Mouse (Mus musculus): ENCODE measurements around the gene Cdk1. TPM values are rescaled to one million over a fixed set of nuclear protein-coding genes. Genes with fewer than 3 reads are reported as not detected.

The Cdk1 gene
- total and polyA plus RNA-seq, 3 experiments = 221 to 768 (median 244) TPM

DNA sequence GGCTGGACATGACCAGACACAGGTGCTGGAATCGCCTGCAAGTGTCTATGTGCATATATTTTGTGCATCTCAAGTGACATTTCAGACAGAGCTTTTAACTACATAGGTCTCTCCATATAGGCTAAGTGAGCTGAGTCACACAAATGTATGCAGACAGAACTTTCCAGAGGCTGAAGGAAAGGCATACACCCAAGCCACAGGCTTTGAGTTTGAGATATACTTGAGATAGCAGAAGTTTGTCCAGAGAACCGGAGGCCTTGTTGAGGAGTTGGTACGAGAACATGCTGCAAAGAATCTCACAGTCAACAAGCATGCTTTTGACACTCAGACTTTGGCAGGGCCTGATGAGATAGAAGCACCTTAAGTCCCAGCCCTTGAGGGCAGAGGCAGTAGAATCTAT lies 50.1 kb downstream of the Cdk1 start:
- Histone ChIP-seq H3K4me2 (ENCODE audit: insufficient read depth, low read depth, poor library complexity, severe bottlenecking) (no peak overlapping the region), H3K4me1 (ENCODE audit: control insufficient read depth in 1 of 2, insufficient read depth in 2 of 2) (peaks cover 3 to 11% of the 10 kb centered on the region in 2 experiments; a peak in 2 of 4 replicates), H3K9ac (ENCODE audit: insufficient read depth, low read depth) (no peak overlapping the region), H3K9me3 (replicated peaks; ENCODE audit: low read length) (no peaks in the 10 kb centered on the region), H3K27ac (ENCODE audit: insufficient read depth, low read depth) (no peak overlapping the region), H3K4me3 (replicated peaks in 1 of 3; ENCODE audit: low read depth in 2 of 3, low read length in 2 of 3, poor library complexity in 1 of 3) (no peak overlapping the region), H3K79me2 (replicated peaks; ENCODE audit: control insufficient read depth, extremely low read depth, insufficient read depth, poor library complexity, severe bottlenecking) (no peaks in the 10 kb centered on the region), H3K27me3 (replicated peaks) (no peaks in the 10 kb centered on the region), H3K36me3 (replicated peaks in 1 of 2; ENCODE audit: control insufficient read depth in 1 of 2, insufficient read depth in 1 of 2, low read length in 1 of 2) (no peaks in the 10 kb centered on the region)
- in situ Hi-C loops (cut with MboI; ENCODE audit: low pct_ligation_motif_present, low pct_unique_long_range_greater_than_20kb, low sequenced_read_pairs) (loop anchor here (25.0 kb wide), 3 partner anchors 290 to 515 kb away; no protein-coding TSS in a partner anchor), dilution Hi-C loops (cut with MboI; ENCODE audit: extremely low pct_ligation_motif_present, extremely low pct_unique_long_range_greater_than_20kb, low sequenced_read_pairs) (no loop called here)
- TF ChIP-seq JUND (conservative IDR thresholded peaks at IDR 0.05; ENCODE audit: low read depth, low read length) = no peak
- no peak for TF ChIP-seq MAZ (IDR thresholded peaks at IDR 0.05; ENCODE audit: low read depth, low read length)
- TF ChIP-seq NELFE (IDR thresholded peaks at IDR 0.05; ENCODE audit: low read depth, low read length) = no peak
- TF ChIP-seq EP300 (IDR thresholded peaks at IDR 0.05; ENCODE audit: low read length) = no peak
- no peak for TF ChIP-seq ZKSCAN1 (IDR thresholded peaks at IDR 0.05; ENCODE audit: borderline replicate concordance, low read depth, low read length)
- TF ChIP-seq POLR2A (IDR thresholded peaks at IDR 0.05; ENCODE audit: low read depth, low read length) = no peak
- no peak for TF ChIP-seq CTCF (conservative IDR thresholded peaks at IDR 0.05 in 1 of 2, IDR thresholded peaks at IDR 0.05 in 1 of 2; ENCODE audit: low read depth in 2 of 2, low read length in 2 of 2)
- no peak for TF ChIP-seq TBP (conservative IDR thresholded peaks at IDR 0.05; ENCODE audit: low read depth, low read length)
- TF ChIP-seq MEF2A (IDR thresholded peaks at IDR 0.05; ENCODE audit: borderline replicate concordance, low read depth, low read length) = no peak
- no peak for TF ChIP-seq PAX5 (IDR thresholded peaks at IDR 0.05; ENCODE audit: low read length)
- no peak for TF ChIP-seq RAD21 (IDR thresholded peaks at IDR 0.05; ENCODE audit: low read depth, low read length)
- no peak for TF ChIP-seq ZMIZ1 (IDR thresholded peaks at IDR 0.05; ENCODE audit: low read depth, low read length)
- TF ChIP-seq ELF1 (IDR thresholded peaks at IDR 0.05; ENCODE audit: low read depth, low read length) = no peak
- no peak for TF ChIP-seq JUN (IDR thresholded peaks at IDR 0.05; ENCODE audit: insufficient read depth, low read depth, low read length)
- no peak for TF ChIP-seq GABPA (IDR thresholded peaks at IDR 0.05; ENCODE audit: insufficient replicate concordance, low read depth, low read length)
- TF ChIP-seq MYC (IDR thresholded peaks at IDR 0.05; ENCODE audit: low read depth, low read length) = no peak
- TF ChIP-seq UBTF (IDR thresholded peaks at IDR 0.05; ENCODE audit: low read depth, low read length) = no peak
- TF ChIP-seq CHD1 (IDR thresholded peaks at IDR 0.05; ENCODE audit: low read depth, low read length) = no peak
- no peak for TF ChIP-seq ZC3H11A (IDR thresholded peaks at IDR 0.05; ENCODE audit: low read depth, low read length)
- TF ChIP-seq CHD2 (IDR thresholded peaks at IDR 0.05; ENCODE audit: low read length) = no peak
- no peak for DNase-seq (ENCODE audit: extremely low read depth)

DNA sequence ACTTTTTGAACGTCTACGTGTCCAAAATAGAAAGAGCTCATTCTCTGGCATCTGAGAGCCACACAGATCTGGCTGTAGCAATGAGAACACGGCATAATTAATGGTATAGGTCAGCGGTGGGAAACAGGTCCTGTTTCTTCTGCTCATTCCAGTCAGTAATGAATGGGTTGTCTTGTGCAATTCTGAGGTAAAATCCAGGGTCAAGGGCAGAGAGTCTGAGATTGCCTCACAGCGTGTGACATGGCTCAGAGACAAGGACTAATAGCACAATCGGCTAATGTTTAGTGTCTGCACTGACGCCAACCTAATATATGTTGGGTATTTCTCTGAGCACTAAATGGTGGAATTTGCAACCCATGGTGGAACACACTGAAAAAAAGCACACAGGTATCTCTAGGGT lies 52.8 kb downstream of the Cdk1 start:
- no peak overlapping the region for H3K27ac ChIP-seq (ENCODE audit: insufficient read depth, low read depth)
- no peak for TF ChIP-seq JUND (conservative IDR thresholded peaks at IDR 0.05; ENCODE audit: low read depth, low read length)
- TF ChIP-seq NRF1 (IDR thresholded peaks at IDR 0.05; ENCODE audit: low read depth, low read length) = no peak
- no peak for TF ChIP-seq GABPA (IDR thresholded peaks at IDR 0.05; ENCODE audit: insufficient replicate concordance, low read depth, low read length)
- TF ChIP-seq TCF12 (IDR thresholded peaks at IDR 0.05; ENCODE audit: low read depth, low read length) = no peak
- TF ChIP-seq RAD21 (IDR thresholded peaks at IDR 0.05; ENCODE audit: low read depth, low read length) = no peak
- no peak for TF ChIP-seq RCOR1 (conservative IDR thresholded peaks at IDR 0.05; ENCODE audit: low read depth, low read length)
- no peak for TF ChIP-seq ZKSCAN1 (IDR thresholded peaks at IDR 0.05; ENCODE audit: borderline replicate concordance, low read depth, low read length)
- no peak for TF ChIP-seq CTCF (conservative IDR thresholded peaks at IDR 0.05 in 1 of 2, IDR thresholded peaks at IDR 0.05 in 1 of 2; ENCODE audit: low read depth in 2 of 2, low read length in 2 of 2)
- TF ChIP-seq SIN3A (IDR thresholded peaks at IDR 0.05; ENCODE audit: low read length) = no peak
- H3K79me2 ChIP-seq (replicated peaks; ENCODE audit: control insufficient read depth, extremely low read depth, insufficient read depth, poor library complexity, severe bottlenecking) = no peaks in the 10 kb centered on the region
- no peaks in the 10 kb centered on the region for H3K27me3 ChIP-seq (replicated peaks)
- dilution Hi-C loops (cut with MboI; ENCODE audit: extremely low pct_ligation_motif_present, extremely low pct_unique_long_range_greater_than_20kb, low sequenced_read_pairs) = no loop called here
- H3K4me3 ChIP-seq (replicated peaks in 1 of 3; ENCODE audit: low read depth in 2 of 3, low read length in 2 of 3, poor library complexity in 1 of 3) = no peak overlapping the region
- H3K4me2 ChIP-seq (ENCODE audit: insufficient read depth, low read depth, poor library complexity, severe bottlenecking) = no peak overlapping the region
- H3K9ac ChIP-seq (ENCODE audit: insufficient read depth, low read depth) = no peak overlapping the region
- H3K36me3 ChIP-seq (replicated peaks in 1 of 2; ENCODE audit: control insufficient read depth in 1 of 2, insufficient read depth in 1 of 2, low read length in 1 of 2) = no peaks in the 10 kb centered on the region
- DNase-seq (ENCODE audit: extremely low read depth) = no peak
- H3K9me3 ChIP-seq (replicated peaks; ENCODE audit: low read length) = no peaks in the 10 kb centered on the region
- peaks cover 0 to 4% of the 10 kb centered on the region in 2 experiments; a peak in 1 of 4 replicates for H3K4me1 ChIP-seq (ENCODE audit: control insufficient read depth in 1 of 2, insufficient read depth in 2 of 2)
- in situ Hi-C loops (cut with MboI; ENCODE audit: low pct_ligation_motif_present, low pct_unique_long_range_greater_than_20kb, low sequenced_read_pairs) = loop anchor here (25.0 kb wide), 3 partner anchors 288 to 513 kb away; no protein-coding TSS in a partner anchor
